Mouse (Mus musculus) hindbrain, postnatal 0 days (tissue): ENCODE data around the gene Vipr2. TPM values are rescaled to one million over a fixed set of nuclear protein-coding genes. Genes with fewer than 3 reads are reported as not detected.

Source experiments
- ATAC-seq: fragments of 200-750 bp; cut with Nextera tagmentation; 2 replicates; pipeline ENCODE4 v1.8.0; 2017; ENCODE audit warnings: mild to moderate bottlenecking, moderate TSS enrichment, moderate library complexity
- DNase-seq: peaks from one replicate; pipeline ENCODE4 v3.0.0-alpha.2; 2015; ENCODE audit warnings: low spot score
- H3K27ac ChIP-seq: fragments of 300-500 bp; sonication (generic); 2 replicates; pipeline ENCODE4 v1.5.1; 2014; ENCODE audit warnings: mild to moderate bottlenecking
- H3K27me3 ChIP-seq: fragments of 300-500 bp; sonication (generic); 2 replicates; pipeline ENCODE4 v1.6.1; 2014; ENCODE audit warnings: low read length, mixed read lengths; ENCODE audit not compliant: insufficient read depth
- H3K36me3 ChIP-seq: fragments of 300-500 bp; sonication (generic); 2 replicates; pipeline ENCODE4 v1.6.1; 2014; ENCODE audit warnings: low read length, mixed read lengths; ENCODE audit not compliant: insufficient read depth
- H3K4me1 ChIP-seq: fragments of 300-500 bp; sonication (generic); 2 replicates; pipeline ENCODE4 v1.6.1; 2014; ENCODE audit warnings: antibody characterized with exemption, low read length, mixed read lengths; ENCODE audit not compliant: insufficient read depth
- H3K4me2 ChIP-seq: fragments of 300-500 bp; sonication (generic); 2 replicates; pipeline ENCODE4 v1.6.1; 2014; ENCODE audit warnings: low read depth, mild to moderate bottlenecking, low read length, moderate library complexity, mixed read lengths
- H3K4me3 ChIP-seq: fragments of 300-500 bp; sonication (generic); 2 replicates; pipeline ENCODE4 v1.5.1; 2014; ENCODE audit warnings: low read length
- H3K9ac ChIP-seq: fragments of 300-500 bp; sonication (generic); replicated peaks from 2 replicates; pipeline ENCODE4 v1.6.1; 2014; ENCODE audit warnings: mild to moderate bottlenecking, low read length, moderate library complexity, mixed read lengths
- H3K9me3 ChIP-seq: fragments of 300-500 bp; sonication (generic); 2 replicates; pipeline ENCODE4 v1.6.1; 2016; ENCODE audit warnings: low read length, mixed read lengths
- CTCF ChIP-seq: IDR thresholded peaks from 2 replicates; pipeline ENCODE4 v1.5.1; 2016; ENCODE audit warnings: antibody characterized with exemption, control low read depth, low read depth
- WGBS: fragments of 180-500 bp; shearing (Covaris S2); extraction: QIAGEN DNeasy Blood & Tissue Kit; methylation state at CpG from one replicate; pipeline ENCODE4 v1.1.7; 2014; 5-methylcytosine and 5-hydroxymethylcytosine counted together
- polyA plus RNA-seq: library from polyadenylated mRNA; unstranded; fragments of >200 nt; fragmentation: Nextera tagmentation; extraction: Ambion mirVana; gene quantifications from 2 replicates; pipeline ENCODE4 v1.2.1, GENCODE M21; 2015
- total RNA-seq: library from RNA; depleted of rRNA; stranded (reverse); fragments of >200 nt; gene quantifications from 2 replicates; pipeline ENCODE4 v1.2.3, GENCODE M21; 2014; rRNA removed

Gene Vipr2
- total RNA-seq (3.3 and 5.3 TPM in 2 replicates), polyA plus RNA-seq (0.65 and 2.0 TPM in 2 replicates)

GRCm38 (mm10) chr12:116077074-116077854, at the start of gene Vipr2:
TSS of gene Vipr2 (plus strand) at chr12:116077726.
- 0 out of 2 replicates have a peak, but pooled peaks cover 5% of the 10 kb centered on the region for H3K27me3 ChIP-seq
- H3K4me2 ChIP-seq, result peak within 1 kb of the TSS; percentile 93
- H3K9me3 ChIP-seq, result no peaks in the 10 kb centered on the region
- no peaks in the 10 kb centered on the region for H3K36me3 ChIP-seq
- 0 out of 2 replicates have a peak, but pooled peaks have one; percentile 2 for TF ChIP-seq CTCF
- 4% methylated on average over 33 of the region's 33 CpGs for WGBS
- DNase-seq (peak; percentile 48), ATAC-seq (peak; percentile 90)
- H3K4me3 ChIP-seq, result peak within 1 kb of the TSS; percentile 52
- H3K27ac ChIP-seq, result no peak within 1 kb of the TSS
- H3K9ac ChIP-seq, result peak within 1 kb of the TSS; percentile 52
- peaks cover 5% of the 10 kb centered on the region; the same call in 1 of the 2 replicates for H3K4me1 ChIP-seq

DNA sequence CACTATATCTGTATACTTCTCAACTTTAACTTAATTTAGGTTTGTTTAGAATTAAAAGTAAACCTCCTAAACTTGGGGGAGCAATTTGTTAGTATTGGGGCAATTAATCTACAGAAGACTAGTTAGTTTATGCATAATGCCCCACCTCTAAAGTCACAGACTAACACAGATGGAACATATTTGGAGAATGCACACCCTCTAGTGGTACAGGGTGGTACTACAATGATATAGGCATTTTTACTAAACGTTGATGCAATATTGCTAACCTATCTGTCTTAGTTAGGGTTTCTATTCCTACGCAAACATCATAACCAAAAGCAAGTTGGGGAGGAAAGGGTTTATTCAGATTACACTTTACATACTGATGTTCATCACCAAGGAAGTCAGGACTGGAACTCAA, 49.4 kb upstream of the Vipr2 start:
- no peaks in the 10 kb centered on the region for H3K9me3 ChIP-seq
- H3K36me3 ChIP-seq, result no peaks in the 10 kb centered on the region
- H3K27ac ChIP-seq, result no peak overlapping the region
- peak; percentile 80 for TF ChIP-seq CTCF
- WGBS, result 57% methylated on average over 2 of the region's 2 CpGs
- no peaks in the 10 kb centered on the region for H3K4me1 ChIP-seq
- H3K4me2 ChIP-seq, result no peak overlapping the region
- no peak for ATAC-seq
- H3K27me3 ChIP-seq, result no peaks in the 10 kb centered on the region
- H3K9ac ChIP-seq, result no peak overlapping the region
- DNase-seq, result peak; percentile 8
- no peak overlapping the region for H3K4me3 ChIP-seq

GRCm38 (mm10) chr12:116035346-116035745, 42.2 kb upstream of the Vipr2 start:
- Histone ChIP-seq H3K9ac (no peak overlapping the region), H3K9me3 (no peaks in the 10 kb centered on the region), H3K27me3 (no peaks in the 10 kb centered on the region), H3K4me2 (no peak overlapping the region), H3K4me3 (no peak overlapping the region), H3K36me3 (no peaks in the 10 kb centered on the region), H3K27ac (no peak overlapping the region), H3K4me1 (no peaks in the 10 kb centered on the region)
- ATAC-seq (no peak), DNase-seq (no peak)
- no peak for TF ChIP-seq CTCF
- WGBS, result 75% methylated on average over 5 of the region's 5 CpGs

- Histone ChIP-seq H3K9me3 (no peaks in the 10 kb centered on the region), H3K4me2 (no peak overlapping the region), H3K4me1 (peaks cover 5% of the 10 kb centered on the region; the same call in 1 of the 2 replicates), H3K4me3 (no peak overlapping the region), H3K36me3 (no peaks in the 10 kb centered on the region), H3K27ac (no peak overlapping the region), H3K9ac (no peak overlapping the region), H3K27me3 (no peaks in the 10 kb centered on the region)
- no peak for ATAC-seq
- no peak for TF ChIP-seq CTCF
- DNase-seq, result no peak
- WGBS, result 90% methylated on average over 5 of the region's 5 CpGs
Measured at GRCm38 (mm10) chr12:116044785-116045184, 32.7 kb upstream of the Vipr2 start.

DNA sequence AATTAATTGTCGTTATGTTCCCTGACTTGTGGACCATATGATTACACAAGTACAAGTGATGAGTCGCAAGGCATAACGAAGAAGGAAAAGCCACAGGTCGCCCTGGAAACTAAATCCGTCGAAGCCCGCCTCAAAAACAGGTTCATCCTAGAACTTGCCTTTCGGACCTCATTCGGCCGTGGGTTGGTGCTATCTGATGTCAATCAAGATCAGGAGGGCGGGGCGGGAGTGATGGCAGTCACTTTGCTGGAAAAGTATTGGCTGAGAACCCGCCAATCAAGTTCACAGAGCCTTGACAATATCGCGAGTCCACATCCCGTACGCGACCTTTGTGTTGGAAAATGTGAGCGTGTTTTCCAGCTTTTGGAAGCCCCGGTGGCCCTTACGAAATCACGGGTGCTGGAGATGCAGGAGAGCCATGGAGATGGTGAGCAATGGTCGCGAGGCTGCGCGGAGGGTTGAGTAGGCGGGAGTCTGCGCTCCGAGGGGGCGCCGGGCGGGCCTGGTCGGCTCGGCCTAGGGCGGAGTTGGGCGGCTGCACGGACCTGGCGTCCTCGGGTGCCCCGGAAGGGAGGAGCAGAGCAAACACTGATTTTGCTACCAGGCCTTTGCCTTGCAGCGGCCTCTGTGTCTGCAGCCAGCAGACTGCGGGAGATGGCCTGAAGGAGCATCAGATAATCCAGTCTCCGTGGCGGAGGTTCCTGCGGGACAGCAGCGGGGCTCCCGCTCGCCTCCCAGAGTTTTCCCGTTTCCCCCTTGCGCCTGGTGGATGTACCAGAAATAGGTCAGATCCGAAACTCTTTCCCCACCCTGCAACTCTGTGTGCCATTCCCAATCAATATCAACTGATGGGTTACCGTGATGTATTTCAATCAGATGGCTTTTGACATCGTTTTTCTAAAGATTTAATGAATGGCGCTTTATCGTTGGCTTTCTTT, 29.8 kb upstream of the Vipr2 start, which contains the start of gene Zfp386:
Zfp386 (plus strand) TSS at position 285 of the 938 bp plus-strand sequence.
- Histone ChIP-seq H3K9ac (peak within 1 kb of the TSS; percentile 95), H3K4me2 (peak within 1 kb of the TSS; percentile 57), H3K4me3 (peak within 1 kb of the TSS; percentile 90), H3K36me3 (no peaks in the 10 kb centered on the region), H3K9me3 (no peaks in the 10 kb centered on the region), H3K27me3 (no peaks in the 10 kb centered on the region), H3K27ac (peak within 1 kb of the TSS; percentile 97), H3K4me1 (peaks cover 5% of the 10 kb centered on the region; the same call in 1 of the 2 replicates)
- 0 out of 2 replicates have a peak, but pooled peaks have one; percentile 32 for TF ChIP-seq CTCF
- DNase-seq, result peak; percentile 99
- 1% methylated on average over 51 of the region's 55 CpGs for WGBS
- peak; percentile 100 for ATAC-seq

- 70% methylated on average over 7 of the region's 7 CpGs for WGBS
- Histone ChIP-seq H3K4me3 (peak overlapping the region; percentile 90), H3K4me1 (peaks cover 5% of the 10 kb centered on the region; the same call in 1 of the 2 replicates), H3K36me3 (no peaks in the 10 kb centered on the region), H3K27ac (no peak overlapping the region), H3K9me3 (no peaks in the 10 kb centered on the region), H3K9ac (peak overlapping the region; percentile 95), H3K4me2 (peak overlapping the region; percentile 57), H3K27me3 (no peaks in the 10 kb centered on the region)
- DNase-seq (no peak), ATAC-seq (no peak)
- TF ChIP-seq CTCF, result no peak
Measured at GRCm38 (mm10) chr12:116048766-116049165, 28.8 kb upstream of the Vipr2 start.
